Mouse (Mus musculus) lung, postnatal 25 days (tissue): ENCODE results near the gene Plpp3.

ENCODE experiments used
- DNase-seq: peaks from one replicate; pipeline ENCODE4 v3.0.0; 2022; ENCODE audit warnings: low spot score

The Plpp3 gene

GRCm38 (mm10) chr4:105190826-105191225, 33.7 kb downstream of the Plpp3 start:
- no peak for DNase-seq

GRCm38 (mm10) chr4:105191550-105191949, 34.4 kb downstream of the Plpp3 start:
- DNase-seq, result no peak

- DNase-seq, result no peak
Observed at GRCm38 (mm10) chr4:105192665-105193064, 35.5 kb downstream of the Plpp3 start.

GRCm38 (mm10) chr4:105195256-105195655, 38.1 kb downstream of the Plpp3 start:
- DNase-seq, result no peak

- DNase-seq, result no peak
Observed at GRCm38 (mm10) chr4:105196099-105196498, 39.0 kb downstream of the Plpp3 start.

- no peak for DNase-seq
Observed at GRCm38 (mm10) chr4:105196993-105197765, 40.0 kb downstream of the Plpp3 start.

- no peak for DNase-seq
Observed at GRCm38 (mm10) chr4:105198696-105199095, 41.5 kb downstream of the Plpp3 start.

- DNase-seq, result no peak
Observed at GRCm38 (mm10) chr4:105199345-105199744, 42.2 kb downstream of the Plpp3 start.

- DNase-seq, result no peak
Observed at GRCm38 (mm10) chr4:105200624-105201524, 43.7 kb downstream of the Plpp3 start.

GRCm38 (mm10) chr4:105202439-105202838, 45.3 kb downstream of the Plpp3 start:
- DNase-seq, result no peak

- DNase-seq, result no peak
Observed at GRCm38 (mm10) chr4:105203303-105203761, 46.2 kb downstream of the Plpp3 start.

GRCm38 (mm10) chr4:105204071-105204470, 46.9 kb downstream of the Plpp3 start:
- no peak for DNase-seq

GRCm38 (mm10) chr4:105205045-105205851, 48.1 kb downstream of the Plpp3 start:
- peak; percentile 72 for DNase-seq

- no peak for DNase-seq
Observed at GRCm38 (mm10) chr4:105206102-105206501, 49.0 kb downstream of the Plpp3 start.

GRCm38 (mm10) chr4:105206995-105207394, 49.8 kb downstream of the Plpp3 start:
- no peak for DNase-seq

GRCm38 (mm10) chr4:105207641-105208040, 50.5 kb downstream of the Plpp3 start:
- DNase-seq, result no peak

- DNase-seq, result no peak
Observed at GRCm38 (mm10) chr4:105208977-105209376, 51.8 kb downstream of the Plpp3 start.

GRCm38 (mm10) chr4:105213314-105213713, 56.2 kb downstream of the Plpp3 start:
- no peak for DNase-seq

GRCm38 (mm10) chr4:105214438-105214837, 57.3 kb downstream of the Plpp3 start:
- peak; percentile 32 for DNase-seq

- DNase-seq, result peak; percentile 43
Observed at GRCm38 (mm10) chr4:105215726-105216410, 58.7 kb downstream of the Plpp3 start.

- DNase-seq, result peak; percentile 25
Observed at GRCm38 (mm10) chr4:105218202-105218601, 61.1 kb downstream of the Plpp3 start.
